Comparison of ENCODE assay signal across 14 mouse cellular contexts in the genomic region with DNA sequence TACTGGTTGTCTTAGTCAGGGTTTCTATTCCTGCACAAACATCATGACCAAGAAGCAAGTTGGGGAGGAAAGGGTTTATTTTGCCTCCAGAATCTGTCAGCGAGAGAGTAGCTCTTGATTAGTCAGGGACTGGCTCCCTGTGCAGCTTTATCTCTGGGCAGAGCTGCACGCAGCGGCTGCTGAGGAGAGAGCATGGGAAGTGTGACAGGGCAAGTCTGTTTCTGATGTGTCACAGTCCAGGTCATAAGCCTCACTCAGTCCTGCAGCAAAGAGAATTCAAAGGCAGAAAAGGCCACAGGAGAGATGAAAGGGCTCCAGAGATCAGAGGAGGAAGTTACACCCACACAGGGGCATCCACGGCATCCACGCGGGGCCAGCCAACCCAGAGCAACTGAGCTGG. TPM values are rescaled to one million over a fixed set of nuclear protein-coding genes. Genes with fewer than 3 reads are reported as not detected.
DNase-seq lines count a peak whose midpoint lies in the region; TF ChIP-seq lines count a peak whose summit lies in the region.
"Had no signal": no experiment of that assay in that cellular context is flagged by ENCODE, and none has a peak within 500 bp of the region (broad histone marks: within the 10 kb centered on the region; RNA-seq: fewer than 3 reads in every experiment).

No protein-coding gene starts in this region.

- no peak for TF ChIP-seq CTCF in left cerebral cortex, adult 2 months (IDR thresholded peaks at IDR 0.05)

- intact Hi-C loops in left cerebral cortex, adult 2 months (cut with DNase I) = no loop called here
- intact Hi-C loops in left cerebral cortex, postnatal 4 days (cut with DNase I) = no loop called here

- no peak for DNase-seq in left cerebral cortex, adult 2 months (ENCODE audit: extremely low spot score in 1 of 2, low spot score in 2 of 2)
- DNase-seq in left cerebral cortex, postnatal 4 days = no peak
- DNase-seq in Muller cell, postnatal 12 days (ENCODE audit: inconsistent ontology term) = peak; percentile 33
- DNase-seq in heart, adult 8-10 months (ENCODE audit: low spot score) = peak; percentile 19
- DNase-seq in induced T-regulatory cell, adult 2 months (ENCODE audit: low read depth) = peak; percentile 7
- no peak for DNase-seq in frontal cortex, postnatal 10 days (ENCODE audit: low spot score in 2 of 2)
- DNase-seq in ovary, adult 18-20 months (ENCODE audit: low spot score) = no peak
- no peak for DNase-seq in thymus, adult 18-20 months
- DNase-seq: gastrocnemius, postnatal 10 days; layer of hippocampus, adult 9-11 months; lung, postnatal 4 days had no signal

- H3K27ac ChIP-seq in left cerebral cortex, adult 2 months = peak overlapping the region; percentile 40; the same call in 1 of the 2 replicates
- H3K27ac ChIP-seq: kidney, postnatal 0 days; liver, embryonic 12.5 days; neural tube, embryonic 13.5 days had no signal

- no peak overlapping the region for H3K4me3 ChIP-seq in left cerebral cortex, adult 2 months
- H3K4me3 ChIP-seq: liver, embryonic 12.5 days; neural tube, embryonic 13.5 days had no signal

RNA-seq across cellular contexts. Expression of a gene that starts 47.8 kb away (rescaled TPM):
- 10 to 100 TPM; 21.3 to 25.8 TPM for total RNA-seq in left cerebral cortex, adult 2 months (2021)
- total RNA-seq in left cerebral cortex, postnatal 4 days (2021) = 10 to 100 TPM; 25.9 to 26.5 TPM
- total RNA-seq in heart, adult 8-10 months (2022) = 10 to 100 TPM in 1 of 4 experiments, 1 to 10 TPM in 3; 6.8 to 10.1 (median 8.1) TPM

Comparison
In these comparisons a context has a peak if more than half of its experiments do, and no peak if none do; other contexts are left out.
1. DNase-seq: peak in Muller cell, postnatal 12 days (single experiment), heart, adult 8-10 months (single experiment) and induced T-regulatory cell, adult 2 months (single experiment); none in left cerebral cortex, adult 2 months (0 of 2), left cerebral cortex, postnatal 4 days (single experiment), frontal cortex, postnatal 10 days (0 of 2), ovary, adult 18-20 months (single experiment) and thymus, adult 18-20 months (0 of 2).